Mouse (Mus musculus) megakaryocyte, embryonic 14.5 days (primary cell): Measurements from ENCODE around the gene Necab2. TPM values are rescaled to one million over a fixed set of nuclear protein-coding genes. Genes with fewer than 3 reads are reported as not detected.

ENCODE experiments used
- H3K27me3 ChIP-seq: replicated peaks from 2 replicates; pipeline ENCODE3; 2012; ENCODE audit warnings: inconsistent platforms
- H3K36me3 ChIP-seq: replicated peaks from 2 replicates; pipeline ENCODE3; 2012; ENCODE audit warnings: low read length, inconsistent platforms, mixed read lengths
- H3K4me1 ChIP-seq: 2 replicates; pipeline ENCODE4 v1.6.1; 2012; ENCODE audit warnings: inconsistent platforms
- H3K4me3 ChIP-seq: replicated peaks from 2 replicates; pipeline ENCODE3; 2012; ENCODE audit warnings: moderate library complexity, mild to moderate bottlenecking, inconsistent platforms
- H3K9me3 ChIP-seq: 2 replicates; pipeline ENCODE4 v1.6.1; 2012; ENCODE audit warnings: inconsistent platforms
- FLI1 ChIP-seq: IDR thresholded peaks from 2 replicates; pipeline ENCODE4 v1.6.1; 2012; ENCODE audit warnings: low read length, inconsistent platforms, mixed read lengths
- GATA1 ChIP-seq: IDR thresholded peaks from 3 replicates; pipeline ENCODE4 v1.6.1; 2012; ENCODE audit warnings: mixed read lengths, low read length, inconsistent platforms, borderline replicate concordance
- polyA plus RNA-seq: library from polyadenylated mRNA; stranded (reverse); fragments of >175 nt; gene quantifications from 2 replicates; pipeline ENCODE4 v1.2.3, GENCODE M21; 2012; ENCODE audit warnings: low replicate concordance; ENCODE audit not compliant: insufficient read depth

Necab2 gene
- polyA plus RNA-seq, 1 experiment, result not detected

DNA sequence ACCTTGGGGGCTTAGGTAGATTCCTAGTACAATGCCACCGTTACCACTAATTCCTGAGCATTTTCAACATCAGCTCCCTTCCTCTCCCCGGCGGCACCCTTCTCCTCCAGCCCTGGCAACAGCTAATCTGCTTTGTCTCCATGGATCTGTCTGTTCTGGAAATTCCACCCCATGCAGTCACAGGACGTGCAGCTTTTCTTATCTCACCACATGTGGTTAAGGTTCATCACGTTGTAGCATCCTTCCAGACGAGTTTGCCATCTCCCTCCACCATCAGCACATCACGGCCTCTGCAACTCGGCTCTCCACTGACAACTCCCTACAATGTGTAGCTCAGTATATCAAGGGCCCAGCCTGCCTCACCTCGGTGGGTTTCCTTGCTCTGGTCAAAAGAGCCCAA, 59.0 kb downstream of the Necab2 start:
- H3K4me3 ChIP-seq, result no peak overlapping the region
- H3K27me3 ChIP-seq, result peaks cover 27% of the 10 kb centered on the region
- no peaks in the 10 kb centered on the region for H3K9me3 ChIP-seq
- peaks cover 58% of the 10 kb centered on the region for H3K36me3 ChIP-seq
- peaks cover 22% of the 10 kb centered on the region for H3K4me1 ChIP-seq
- TF ChIP-seq FLI1 (no peak), GATA1 (no peak)

DNA sequence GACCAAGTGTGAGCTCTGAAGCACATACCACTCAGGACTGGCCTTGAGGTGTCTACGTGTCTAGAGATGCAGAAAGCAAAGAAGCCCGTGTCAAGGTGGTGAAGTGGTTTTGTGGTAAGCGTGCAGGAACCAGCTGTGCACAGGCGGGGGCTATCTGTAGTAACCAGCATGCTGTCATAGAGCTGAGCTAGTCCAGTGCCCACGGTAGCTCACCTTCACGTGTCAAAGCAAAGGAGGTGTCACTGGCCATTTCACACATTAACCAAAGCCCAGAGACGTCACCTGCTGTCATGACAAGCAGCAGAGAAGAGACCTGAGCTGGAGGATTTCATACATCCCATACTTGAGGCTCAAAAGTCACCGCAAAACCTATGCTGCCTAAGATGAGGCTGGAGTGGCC, 59.6 kb downstream of the Necab2 start:
- Histone ChIP-seq H3K27me3 (peaks cover 22% of the 10 kb centered on the region), H3K4me1 (peaks cover 22% of the 10 kb centered on the region), H3K4me3 (no peak overlapping the region), H3K9me3 (no peaks in the 10 kb centered on the region), H3K36me3 (peaks cover 64% of the 10 kb centered on the region)
- no peak for TF ChIP-seq GATA1
- no peak for TF ChIP-seq FLI1

DNA sequence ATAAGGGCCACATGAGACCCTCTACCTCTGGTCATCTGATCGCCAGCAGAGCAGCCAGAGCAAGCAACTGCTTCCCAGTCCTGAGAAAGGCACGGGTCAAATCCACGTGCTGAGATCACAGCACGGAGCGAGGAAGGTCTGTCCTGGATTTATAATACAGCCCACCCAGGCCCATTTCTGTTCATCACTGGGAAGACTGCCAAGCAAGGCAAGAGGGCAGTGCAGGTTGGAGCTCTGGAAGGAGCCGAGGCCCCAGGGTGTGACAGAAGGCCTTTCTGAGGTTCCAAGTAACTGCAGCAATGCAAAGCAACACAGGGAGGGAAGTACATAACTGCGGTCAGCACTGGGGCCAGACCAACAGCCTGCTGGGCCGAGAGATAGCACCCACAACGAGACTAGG, 64.0 kb downstream of the Necab2 start:
- H3K27me3 ChIP-seq, result no peaks in the 10 kb centered on the region
- H3K4me1 ChIP-seq, result peaks cover 11% of the 10 kb centered on the region
- peaks cover 97% of the 10 kb centered on the region for H3K36me3 ChIP-seq
- no peak overlapping the region for H3K4me3 ChIP-seq
- no peak for TF ChIP-seq GATA1
- no peaks in the 10 kb centered on the region for H3K9me3 ChIP-seq

DNA sequence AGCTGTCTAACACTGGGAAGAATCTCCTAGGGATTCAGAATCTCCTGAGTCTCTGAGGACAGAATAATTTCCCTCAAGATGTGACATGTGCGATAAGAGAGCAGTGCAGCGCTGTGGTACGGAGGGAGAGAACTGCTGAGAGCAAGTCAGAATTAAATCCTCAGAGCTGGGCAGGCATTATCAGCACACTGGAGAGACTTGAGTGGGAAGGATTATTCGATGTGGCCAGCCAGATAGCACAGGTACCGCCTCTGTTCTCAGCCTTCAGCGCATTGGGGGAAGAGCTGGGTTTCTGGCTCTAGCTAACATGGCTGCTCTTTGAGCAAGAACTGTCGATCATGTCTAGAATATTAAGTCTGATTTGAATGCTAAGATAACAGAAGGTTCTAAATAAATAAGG, 65.2 kb downstream of the Necab2 start:
- Histone ChIP-seq H3K27me3 (no peaks in the 10 kb centered on the region), H3K36me3 (peaks cover 97% of the 10 kb centered on the region), H3K4me3 (no peak overlapping the region), H3K9me3 (no peaks in the 10 kb centered on the region), H3K4me1 (no peaks in the 10 kb centered on the region)
- TF ChIP-seq FLI1 (no peak), GATA1 (no peak)

DNA sequence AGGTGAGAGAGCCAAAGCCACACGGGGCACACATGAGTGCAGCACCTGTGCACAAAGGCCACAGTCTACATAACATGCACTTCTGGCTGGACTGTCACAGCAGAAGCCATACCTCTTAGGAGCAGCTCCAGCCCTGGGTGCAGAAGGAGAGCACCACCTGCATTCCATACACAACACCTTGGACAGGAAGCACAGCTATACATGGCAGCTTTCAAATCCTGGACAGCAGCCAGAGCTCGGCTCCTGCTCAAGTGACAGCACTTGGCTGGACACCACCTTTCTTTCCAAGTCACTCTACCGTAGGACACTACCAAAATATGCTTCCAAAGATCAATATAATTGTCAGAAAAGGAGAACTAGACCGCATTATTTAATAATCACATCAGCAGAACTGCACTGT, 66.9 kb downstream of the Necab2 start:
- Histone ChIP-seq H3K4me3 (no peak overlapping the region), H3K36me3 (peaks cover 99% of the 10 kb centered on the region)

DNA sequence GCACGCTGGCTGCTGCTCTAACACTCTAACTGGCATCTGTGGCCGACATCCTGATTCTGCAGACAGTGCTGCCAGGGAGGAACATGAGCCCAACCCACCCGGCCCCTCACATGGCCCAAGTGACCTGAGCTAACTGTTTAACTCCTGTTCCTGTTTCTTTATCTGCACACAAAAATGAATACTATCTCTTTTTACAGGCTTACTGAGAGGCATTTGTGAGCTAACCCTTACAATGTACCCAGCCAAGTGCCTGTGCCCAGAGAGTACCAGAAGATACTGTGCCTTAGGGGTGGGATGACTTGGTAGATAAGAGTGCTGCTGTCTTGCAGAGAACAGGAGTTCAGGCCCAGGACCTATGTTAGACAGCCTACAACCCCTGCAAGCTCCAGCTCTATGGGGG, 68.4 kb downstream of the Necab2 start:
- no peak for TF ChIP-seq FLI1
- Histone ChIP-seq H3K36me3 (peaks cover 99% of the 10 kb centered on the region), H3K9me3 (no peaks in the 10 kb centered on the region), H3K4me3 (no peak overlapping the region), H3K4me1 (peaks cover 7% of the 10 kb centered on the region), H3K27me3 (no peaks in the 10 kb centered on the region)

More for the DNA sequence above, 66.9 kb downstream of the Necab2 start:
- no peaks in the 10 kb centered on the region for H3K4me1 ChIP-seq
- TF ChIP-seq FLI1, result no peak
- no peaks in the 10 kb centered on the region for H3K9me3 ChIP-seq
- no peaks in the 10 kb centered on the region for H3K27me3 ChIP-seq

DNA sequence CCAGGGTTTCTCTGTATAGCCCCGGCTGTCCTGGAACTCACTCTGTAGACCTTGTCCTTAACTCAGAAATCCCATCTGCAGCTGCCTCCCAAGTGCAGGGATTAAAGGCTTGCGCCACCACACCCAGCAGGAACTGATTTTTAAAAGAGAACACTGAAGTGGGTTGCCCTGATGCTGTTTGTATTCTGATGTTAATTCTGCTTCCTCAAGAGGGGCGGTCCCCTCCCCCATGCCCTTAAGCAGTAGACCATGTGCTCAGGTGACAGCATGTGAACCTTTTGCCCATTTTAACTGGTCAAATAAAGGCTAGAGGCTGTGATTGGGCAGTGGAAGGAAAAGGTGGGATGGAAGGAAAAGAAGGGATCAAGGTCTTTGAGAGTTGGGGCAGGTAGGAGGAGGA, 69.2 kb downstream of the Necab2 start:
- no peaks in the 10 kb centered on the region for H3K27me3 ChIP-seq
- H3K36me3 ChIP-seq, result peaks cover 99% of the 10 kb centered on the region
- H3K9me3 ChIP-seq, result no peaks in the 10 kb centered on the region
- H3K4me3 ChIP-seq, result no peak overlapping the region
- no peak for TF ChIP-seq GATA1
- TF ChIP-seq FLI1, result no peak
- peaks cover 11% of the 10 kb centered on the region for H3K4me1 ChIP-seq

DNA sequence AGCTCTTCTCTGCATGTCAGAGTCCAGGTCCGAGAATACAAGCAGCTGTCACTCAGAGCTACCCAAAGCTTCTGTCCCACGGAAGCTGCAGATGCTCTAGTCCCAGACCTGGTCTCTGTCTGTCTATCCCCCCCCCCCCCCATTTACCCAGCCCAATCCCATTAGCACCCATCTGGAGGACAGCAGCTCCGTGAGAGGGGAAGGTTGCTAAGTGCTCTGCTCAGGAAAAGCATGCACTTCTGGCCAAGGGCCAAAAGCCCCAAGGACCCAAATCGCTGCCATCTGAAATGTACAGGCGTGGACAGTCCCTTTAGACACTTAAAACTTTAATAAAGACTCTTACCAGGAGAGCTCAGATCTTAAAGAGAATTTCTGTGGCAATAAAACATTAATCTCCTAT, 70.2 kb downstream of the Necab2 start:
- no peak overlapping the region for H3K4me3 ChIP-seq
- peaks cover 11% of the 10 kb centered on the region for H3K4me1 ChIP-seq
- TF ChIP-seq FLI1, result no peak
- no peak for TF ChIP-seq GATA1
- H3K36me3 ChIP-seq, result peaks cover 99% of the 10 kb centered on the region
- H3K9me3 ChIP-seq, result no peaks in the 10 kb centered on the region
- no peaks in the 10 kb centered on the region for H3K27me3 ChIP-seq

DNA sequence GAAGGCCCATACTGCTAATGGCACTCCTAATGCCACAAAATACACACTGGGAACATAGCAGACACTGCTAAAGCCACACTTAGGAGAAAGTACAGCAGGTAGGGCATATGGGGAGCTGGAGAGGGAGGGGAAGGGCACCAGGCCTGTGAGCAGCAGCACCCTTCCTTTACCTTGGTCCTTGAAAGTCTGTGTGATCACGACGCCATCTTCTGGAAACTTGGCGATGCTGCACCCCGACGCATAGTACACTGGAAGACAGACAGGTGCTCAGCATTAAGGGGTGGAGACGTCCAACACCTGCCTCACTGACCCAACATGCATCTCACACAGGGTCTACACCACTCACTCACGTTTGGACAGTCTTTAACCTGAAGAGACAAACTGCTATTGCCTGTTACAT, 73.6 kb downstream of the Necab2 start:
- H3K4me1 ChIP-seq, result peaks cover 14% of the 10 kb centered on the region
- peaks cover 97% of the 10 kb centered on the region for H3K36me3 ChIP-seq
- TF ChIP-seq FLI1, result no peak
- TF ChIP-seq GATA1, result no peak
- H3K9me3 ChIP-seq, result no peaks in the 10 kb centered on the region
- H3K4me3 ChIP-seq, result peak overlapping the region; percentile 38
- H3K27me3 ChIP-seq, result no peaks in the 10 kb centered on the region

Other genes starting within 250 kb of the Necab2 start
- 10.0 and 98.3 TPM in 2 replicates for gene Hsbp1, start 102.2 kb upstream of the Necab2 start, polyA plus RNA-seq
- gene Mlycd, start 51.8 kb upstream of the Necab2 start, polyA plus RNA-seq, result 25.3 and 39.1 TPM in 2 replicates
- gene Osgin1, start 12.6 kb upstream of the Necab2 start, polyA plus RNA-seq, result 6.3 and 11.2 TPM in 2 replicates
- gene Slc38a8, start 55.0 kb downstream of the Necab2 start, polyA plus RNA-seq, result not detected in 2 replicates
- gene Mbtps1, start 112.0 kb downstream of the Necab2 start, polyA plus RNA-seq, result 27.0 and 63.9 TPM in 2 replicates
- gene Hsdl1, start 128.5 kb downstream of the Necab2 start, polyA plus RNA-seq, result 24.5 and 29.2 TPM in 2 replicates
- gene Dnaaf1, start 128.5 kb downstream of the Necab2 start, polyA plus RNA-seq, result not detected in 2 replicates
- 17.5 and 54.6 TPM in 2 replicates for gene Taf1c, start 158.5 kb downstream of the Necab2 start, polyA plus RNA-seq
- not detected in 2 replicates for gene Adad2, start 166.0 kb downstream of the Necab2 start, polyA plus RNA-seq
- not detected in 2 replicates for gene Kcng4, start 189.0 kb downstream of the Necab2 start, polyA plus RNA-seq
- not detected in 2 replicates for gene Wfdc1, start 219.6 kb downstream of the Necab2 start, polyA plus RNA-seq